Mouse (Mus musculus): ENCODE measurements around the gene Hrc.

DNA sequence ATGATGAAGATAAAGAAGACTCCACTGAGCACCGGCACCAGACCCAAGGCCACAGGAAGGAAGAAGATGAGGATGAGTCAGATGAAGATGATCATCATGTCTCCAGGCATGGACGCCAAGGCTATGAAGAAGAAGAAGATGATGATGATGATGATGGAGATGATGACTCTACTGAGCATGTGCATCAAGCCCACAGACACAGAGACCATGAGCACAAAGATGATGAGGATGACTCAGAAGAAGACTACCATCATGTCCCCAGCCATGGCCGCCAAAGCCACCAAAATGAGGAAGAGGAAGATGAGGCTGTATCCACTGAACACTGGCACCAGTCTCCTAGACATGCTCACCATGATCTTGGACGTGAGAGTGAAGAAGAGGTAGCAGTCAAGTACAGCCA, 1.2 kb downstream of the Hrc start:
- TF ChIP-seq CTCF (IDR thresholded peaks at IDR 0.05; ENCODE audit: low read depth, low read length) = no peak
- TF ChIP-seq GATA1 (IDR thresholded peaks at IDR 0.05; ENCODE audit: borderline replicate concordance, low read length) = no peak
- no peak for TF ChIP-seq POLR2AphosphoS5 (IDR thresholded peaks at IDR 0.05; ENCODE audit: insufficient replicate concordance, low read depth, low read length)
